Mouse (Mus musculus) heart, postnatal 0 days (tissue): ENCODE data around the gene Shf.

Experiments used
- CTCF ChIP-seq: IDR thresholded peaks from 2 replicates; pipeline ENCODE4 v1.5.1; 2016; ENCODE audit warnings: antibody characterized with exemption, control low read depth, low read depth
- EP300 ChIP-seq: IDR thresholded peaks from 2 replicates; pipeline ENCODE4 v1.6.1; 2016; ENCODE audit warnings: antibody characterized with exemption, low read depth

- no peak for TF ChIP-seq CTCF
- TF ChIP-seq EP300, result no peak
Observed at GRCm38 (mm10) chr2:122317384-122317783, 51.6 kb downstream of the Shf start.
